Mouse (Mus musculus) hematopoietic stem cell, adult 5-6 weeks (primary cell): ENCODE data around the gene Slc20a1. TPM values are rescaled to one million over a fixed set of nuclear protein-coding genes. Genes with fewer than 3 reads are reported as not detected.

Source experiments
- ATAC-seq, 2 experiments: fragments of 125-278 bp in 1 of 2; replicated peaks in 1 of 2; 2 replicates each; pipeline ENCODE4 v1.8.0; 2016 to 2017; ENCODE audit warnings: inconsistent platforms in 2 of 2, mild to moderate bottlenecking in 2 of 2, moderate number of reproducible peaks in 2 of 2, low read depth in 1 of 2, moderate TSS enrichment in 1 of 2; ENCODE audit not compliant: low FRiP score in 2 of 2, poor library complexity in 2 of 2, severe bottlenecking in 2 of 2, insufficient read depth in 1 of 2, low TSS enrichment in 1 of 2
- total RNA-seq: library from RNA; stranded (forward); fragments of 172-1452, 232-1000 nt; gene quantifications from 2 replicates; pipeline ENCODE4 v1.2.3, GENCODE M21; 2017

The Slc20a1 gene
- total RNA-seq, 1 experiment from 2014 or later: 119 TPM

- ATAC-seq: peak; percentile 69 to 72
These were observed 15.0 kb upstream of the Slc20a1 start for GRCm38 (mm10) chr2:129183561-129184031.

DNA sequence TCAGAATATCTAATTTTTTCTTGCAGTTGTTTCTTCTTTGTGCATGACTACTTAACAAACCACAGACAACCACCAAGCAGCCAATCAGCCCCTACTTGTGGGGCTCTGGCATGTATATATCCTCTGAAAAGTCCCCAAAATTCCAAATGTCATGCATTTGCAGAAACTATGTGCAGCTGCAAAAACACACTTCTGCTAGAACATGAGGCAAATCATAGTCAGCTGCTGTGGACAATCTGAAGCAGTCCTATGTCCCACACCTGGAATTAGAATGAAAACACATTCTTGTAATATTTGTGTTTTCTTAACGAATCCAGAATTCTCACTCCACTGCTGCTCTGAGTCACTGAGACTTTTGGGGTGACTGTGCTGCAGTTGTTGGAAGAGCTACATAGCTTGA, 13.7 kb upstream of the Slc20a1 start:
- ATAC-seq: no peak

- ATAC-seq: 0 out of 4 replicates have a peak, but pooled peaks of 1 of the 2 experiments have one; percentile 25
These were observed 12.8 kb upstream of the Slc20a1 start for GRCm38 (mm10) chr2:129185611-129186290.

DNA sequence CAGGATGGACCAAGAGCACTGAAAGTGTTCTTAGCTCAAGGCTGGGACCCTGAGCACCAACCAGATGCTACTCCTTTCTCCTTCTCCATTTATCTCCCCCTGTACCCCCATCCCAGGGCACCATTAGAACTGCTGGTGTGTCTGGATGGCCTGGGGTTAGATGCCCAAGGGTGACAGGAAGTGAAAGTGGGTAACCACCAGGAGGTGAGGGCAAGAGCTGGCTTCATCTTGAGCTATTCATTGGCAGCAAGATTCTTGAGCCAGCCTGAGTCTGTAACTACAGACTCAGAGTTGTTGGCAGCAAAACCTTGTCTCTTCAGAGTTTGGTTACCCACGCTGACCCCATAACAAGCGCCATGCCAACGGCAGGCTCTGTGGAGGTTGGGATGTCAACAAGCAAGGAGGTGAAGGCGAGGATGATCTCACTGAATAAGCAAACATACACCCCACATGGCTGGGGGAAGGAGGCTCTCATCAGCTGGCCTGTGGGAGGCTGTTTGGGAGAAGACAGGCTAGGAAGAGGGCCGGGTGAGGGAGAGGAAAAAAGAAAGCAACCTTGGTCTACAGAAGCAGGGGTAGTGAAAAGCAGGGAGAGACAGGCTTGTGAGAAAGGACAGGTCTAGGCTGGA, 12.2 kb upstream of the Slc20a1 start:
- peak; percentile 16 to 18; a peak in 1 of 4 replicates for ATAC-seq

DNA sequence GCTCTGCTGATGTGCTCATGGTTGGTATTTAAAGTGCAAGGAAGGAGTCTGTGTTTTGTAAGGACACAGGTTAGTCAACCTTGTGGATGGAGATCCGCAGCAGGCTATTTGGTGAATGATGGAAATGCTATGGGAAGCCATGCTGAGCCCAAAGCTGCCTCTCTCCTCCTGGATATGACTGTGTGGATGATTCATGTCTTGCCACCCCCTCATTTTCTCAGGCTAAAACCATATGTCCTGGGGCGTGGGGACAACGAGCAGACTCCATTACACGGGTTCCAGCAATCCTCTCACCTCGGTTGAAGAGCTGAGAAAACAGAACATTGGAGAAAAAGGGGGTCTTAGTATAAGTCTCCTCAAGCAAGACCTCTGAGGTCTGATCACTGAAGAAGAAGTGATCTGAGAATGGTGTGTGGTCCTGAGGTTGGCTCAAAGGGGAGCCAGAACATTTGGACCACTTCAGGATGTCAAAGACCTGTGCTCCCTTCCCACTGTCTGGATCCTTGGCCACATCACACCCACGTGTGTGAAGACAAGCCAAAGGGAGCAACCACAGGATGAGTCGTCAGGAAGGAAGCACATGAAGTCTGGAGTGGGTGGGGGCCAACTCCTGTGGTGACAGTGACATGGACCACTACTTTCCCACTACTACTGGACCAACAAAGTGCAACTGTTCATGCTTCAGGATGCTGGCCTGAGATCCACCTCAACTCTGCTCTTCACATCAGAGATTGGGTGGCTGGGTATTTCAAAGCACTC, 6.0 kb upstream of the Slc20a1 start:
- ATAC-seq: 0 out of 4 replicates have a peak, but pooled peaks of 1 of the 2 experiments have one; percentile 25

GRCm38 (mm10) chr2:129196317-129196716, 2.2 kb upstream of the Slc20a1 start:
- no peak for ATAC-seq

DNA sequence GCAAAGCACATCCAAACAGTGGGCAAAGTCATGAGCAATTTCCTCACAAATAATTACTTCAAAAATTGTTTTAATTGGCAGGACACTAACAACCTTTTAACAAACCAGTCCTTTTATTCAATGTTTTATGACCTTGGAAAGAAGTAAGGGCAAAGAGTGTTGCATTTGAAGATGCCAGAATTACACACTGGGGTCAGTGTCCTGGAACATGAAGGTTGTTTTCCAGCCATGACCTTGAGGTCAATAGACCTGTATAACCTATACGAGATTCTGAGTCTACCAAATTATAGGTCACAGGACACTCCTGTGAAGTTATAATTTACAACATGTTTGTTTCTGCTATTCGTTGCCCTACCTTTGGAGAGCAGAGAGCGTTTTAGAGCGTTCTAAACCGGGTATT, 1.4 kb upstream of the Slc20a1 start:
- ATAC-seq: no peak

DNA sequence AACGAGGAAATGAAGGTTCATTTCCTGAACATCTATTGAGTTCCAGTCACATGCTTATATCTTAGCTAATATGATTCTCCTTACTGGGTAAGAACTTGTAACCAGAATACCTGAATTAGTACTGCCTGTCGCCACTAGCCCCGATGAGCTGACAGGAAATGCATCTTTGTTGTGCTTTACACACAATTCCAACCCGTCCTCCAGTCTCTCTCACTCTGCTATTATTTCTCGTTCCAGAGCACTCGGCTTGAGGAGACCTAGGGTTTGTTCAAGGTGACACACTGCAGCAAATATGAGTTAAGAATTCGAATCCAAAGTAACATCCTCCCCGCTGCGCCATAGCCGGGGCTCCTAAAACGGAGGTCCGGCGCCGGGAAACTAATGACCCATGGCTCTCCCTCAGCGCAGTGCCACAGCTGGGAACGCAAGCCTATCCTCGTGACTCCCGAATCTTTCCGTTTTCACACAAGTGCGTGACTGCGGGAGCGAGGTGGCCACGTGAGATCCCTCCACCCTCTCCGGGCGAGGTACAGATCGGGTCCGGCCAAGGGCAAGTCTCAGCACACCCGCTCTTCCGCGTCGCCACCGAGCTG, 625 bp upstream of the Slc20a1 start:
- ATAC-seq: peak; percentile 2 to 52; a peak in 2 of 4 replicates

- ATAC-seq: no peak
These were observed 943 bp downstream of the Slc20a1 start for GRCm38 (mm10) chr2:129199328-129200085.

GRCm38 (mm10) chr2:129205000-129205399, 6.4 kb downstream of the Slc20a1 start:
- ATAC-seq: no peak

GRCm38 (mm10) chr2:129206824-129207223, 8.3 kb downstream of the Slc20a1 start:
- no peak for ATAC-seq

DNA sequence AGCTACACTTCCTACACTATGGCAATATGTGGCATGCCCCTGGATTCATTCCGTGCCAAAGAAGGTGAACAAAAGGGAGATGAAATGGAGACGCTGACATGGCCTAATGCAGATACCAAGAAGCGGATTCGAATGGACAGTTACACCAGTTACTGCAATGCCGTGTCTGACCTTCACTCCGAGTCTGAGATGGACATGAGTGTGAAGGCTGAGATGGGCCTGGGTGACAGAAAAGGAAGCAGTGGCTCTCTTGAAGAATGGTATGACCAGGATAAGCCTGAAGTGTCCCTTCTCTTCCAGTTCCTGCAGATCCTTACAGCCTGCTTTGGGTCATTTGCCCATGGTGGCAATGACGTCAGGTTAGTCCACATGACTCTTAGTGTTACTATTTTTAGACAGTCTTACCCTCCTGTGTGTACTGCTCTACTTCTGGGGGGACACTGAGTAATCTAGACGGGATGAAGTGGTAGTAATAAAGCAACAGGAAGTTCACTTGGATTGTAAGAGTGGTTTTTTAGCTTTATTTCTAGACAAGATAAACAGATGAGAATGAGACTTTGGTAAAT, 9.7 kb downstream of the Slc20a1 start:
- ATAC-seq: no peak

GRCm38 (mm10) chr2:129210089-129210749, 11.7 kb downstream of the Slc20a1 start:
- ATAC-seq: no peak

GRCm38 (mm10) chr2:129211255-129211654, 12.7 kb downstream of the Slc20a1 start:
- ATAC-seq: no peak

GRCm38 (mm10) chr2:129211957-129212356, 13.4 kb downstream of the Slc20a1 start:
- ATAC-seq: no peak

DNA sequence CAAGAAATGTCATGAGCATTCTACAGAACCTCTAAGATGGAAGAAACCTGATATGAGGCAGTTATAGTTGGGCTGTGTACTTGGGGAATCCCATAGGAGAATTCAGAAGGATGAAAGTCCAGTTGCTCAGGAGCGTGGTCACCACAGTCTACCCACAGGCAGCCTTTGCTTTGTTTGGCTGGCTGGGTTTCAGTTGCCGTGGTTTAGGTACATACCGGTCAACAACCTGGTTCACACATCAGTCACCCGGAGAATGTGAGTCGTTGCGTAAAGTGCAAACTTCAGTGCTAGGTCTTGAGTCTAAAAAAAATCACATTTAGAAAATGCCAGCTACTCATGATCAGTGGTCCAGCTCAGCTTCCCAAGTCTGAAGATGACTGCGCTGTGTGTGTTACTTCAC, 14.0 kb downstream of the Slc20a1 start:
- ATAC-seq: no peak
